Mouse (Mus musculus): Measurements from ENCODE around the gene Uvrag. TPM values are rescaled to one million over a fixed set of nuclear protein-coding genes. Genes with fewer than 3 reads are reported as not detected.
A peak's percentile ranks its signal among the peaks of the same experiment; 100 is the strongest.

Gene Uvrag
- polyA plus RNA-seq, 1 experiment = 11.5 TPM

- Histone ChIP-seq H3K27ac (replicated peaks; ENCODE audit: low read depth, low read length) (no peak overlapping the region), H3K4me3 (ENCODE audit: insufficient read depth, low read depth, low read length) (peak overlapping the region; percentile 52; the same call in 1 of the 2 replicates), H3K4me1 (ENCODE audit: control insufficient read depth, insufficient read depth, insufficient read length, low read length) (peaks cover 2% of the 10 kb centered on the region; the same call in 1 of the 2 replicates)
Observed at GRCm38 (mm10) chr7:99172898-99173297, 32.0 kb upstream of the Uvrag start.

GRCm38 (mm10) chr7:99171730-99172463 is 31.0 kb upstream of the Uvrag start:
- Histone ChIP-seq H3K27ac (replicated peaks; ENCODE audit: low read depth, low read length) (no peak overlapping the region), H3K4me1 (ENCODE audit: control insufficient read depth, insufficient read depth, insufficient read length, low read length) (peaks cover 2% of the 10 kb centered on the region; the same call in 1 of the 2 replicates), H3K4me3 (ENCODE audit: insufficient read depth, low read depth, low read length) (no peak overlapping the region)

DNA sequence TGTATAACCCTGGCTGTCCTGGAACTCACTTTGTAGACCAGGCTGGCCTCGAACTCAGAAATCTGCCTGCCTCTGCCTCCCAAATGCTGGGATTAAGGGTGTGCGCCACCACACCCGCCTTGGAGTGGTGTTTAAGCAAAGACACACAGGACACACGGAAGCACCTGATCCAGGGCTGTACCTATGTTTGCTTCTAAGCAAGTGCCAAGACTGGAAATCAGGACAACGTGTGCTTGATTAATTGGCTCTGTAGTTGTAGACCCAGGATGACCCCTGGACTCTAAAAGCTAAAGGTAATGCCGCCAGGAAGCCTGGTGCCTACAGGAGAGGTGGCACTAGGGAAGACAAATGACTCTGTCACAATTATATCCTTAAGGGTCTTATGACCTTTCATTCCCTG is 29.6 kb upstream of the Uvrag start:
- Histone ChIP-seq H3K4me3 (ENCODE audit: insufficient read depth, low read depth, low read length) (no peak overlapping the region), H3K27ac (replicated peaks; ENCODE audit: low read depth, low read length) (no peak overlapping the region), H3K4me1 (ENCODE audit: control insufficient read depth, insufficient read depth, insufficient read length, low read length) (peaks cover 2% of the 10 kb centered on the region; the same call in 1 of the 2 replicates)

DNA sequence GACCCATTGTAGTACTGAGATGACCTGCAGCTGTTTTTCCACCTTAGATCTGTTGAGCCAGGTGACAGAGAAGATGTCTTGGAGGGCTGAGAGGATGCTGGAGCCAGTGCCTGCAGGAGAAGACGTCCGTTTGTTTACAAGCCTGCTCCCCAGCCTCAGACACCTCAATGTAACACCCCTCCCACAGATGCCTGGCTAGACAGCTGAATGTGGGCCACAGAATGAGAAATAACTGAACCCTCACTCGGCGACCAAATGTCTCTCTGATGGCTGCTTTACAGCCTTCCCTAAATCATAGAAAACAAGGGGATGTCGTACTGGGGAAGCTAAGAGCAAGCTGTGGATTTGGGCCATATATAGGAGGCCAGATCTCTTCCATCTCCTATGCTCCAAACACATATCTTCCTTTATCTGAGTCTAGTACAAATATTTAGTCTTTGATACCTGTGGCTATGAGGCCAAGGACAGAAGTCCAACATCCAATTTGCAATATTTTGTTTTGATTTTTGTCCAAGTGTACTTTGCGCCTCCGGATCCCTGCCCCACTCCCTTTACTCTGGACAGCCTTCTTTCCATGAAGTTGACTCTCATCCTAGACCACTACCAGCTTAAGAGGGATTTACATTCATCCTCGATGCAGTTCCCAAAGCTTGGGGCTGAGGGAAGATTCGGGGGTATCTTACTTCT is 28.9 kb upstream of the Uvrag start:
- peaks cover 2% of the 10 kb centered on the region; the same call in 1 of the 2 replicates for H3K4me1 ChIP-seq (ENCODE audit: control insufficient read depth, insufficient read depth, insufficient read length, low read length)
- no peak overlapping the region for H3K4me3 ChIP-seq (ENCODE audit: insufficient read depth, low read depth, low read length)
- no peak overlapping the region for H3K27ac ChIP-seq (replicated peaks; ENCODE audit: low read depth, low read length)

GRCm38 (mm10) chr7:99168756-99169155 is 27.8 kb upstream of the Uvrag start:
- Histone ChIP-seq H3K4me3 (ENCODE audit: insufficient read depth, low read depth, low read length) (no peak overlapping the region), H3K27ac (replicated peaks; ENCODE audit: low read depth, low read length) (no peak overlapping the region), H3K4me1 (ENCODE audit: control insufficient read depth, insufficient read depth, insufficient read length, low read length) (peaks cover 2% of the 10 kb centered on the region; the same call in 1 of the 2 replicates)

DNA sequence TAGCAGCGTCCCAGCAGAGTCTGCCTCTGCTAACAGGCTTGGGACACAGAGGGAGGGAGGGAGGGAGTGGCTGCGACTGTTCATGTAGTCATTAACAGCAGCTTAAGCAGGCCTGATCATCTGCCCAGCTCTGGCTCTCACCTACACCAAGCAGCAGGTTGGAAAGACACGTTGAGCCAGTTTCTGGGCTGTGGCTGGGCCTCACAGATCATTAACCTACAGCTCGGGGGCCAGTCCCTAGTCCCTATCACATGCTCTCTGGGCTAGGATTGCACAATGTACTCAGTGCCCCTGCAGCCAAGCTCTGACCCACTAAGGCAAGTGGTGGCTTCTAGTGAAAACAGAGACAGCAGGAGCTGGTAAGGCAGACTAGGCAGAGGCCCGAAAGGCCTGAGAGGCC is 27.0 kb upstream of the Uvrag start:
- H3K4me1 ChIP-seq (ENCODE audit: control insufficient read depth, insufficient read depth, insufficient read length, low read length) = no peaks in the 10 kb centered on the region; the same call in 1 of the 2 replicates
- H3K4me3 ChIP-seq (ENCODE audit: insufficient read depth, low read depth, low read length) = no peak overlapping the region
- 0 out of 2 replicates have a peak overlapping the region, but pooled peaks have one; percentile 14 for H3K27ac ChIP-seq (replicated peaks; ENCODE audit: low read depth, low read length)

DNA sequence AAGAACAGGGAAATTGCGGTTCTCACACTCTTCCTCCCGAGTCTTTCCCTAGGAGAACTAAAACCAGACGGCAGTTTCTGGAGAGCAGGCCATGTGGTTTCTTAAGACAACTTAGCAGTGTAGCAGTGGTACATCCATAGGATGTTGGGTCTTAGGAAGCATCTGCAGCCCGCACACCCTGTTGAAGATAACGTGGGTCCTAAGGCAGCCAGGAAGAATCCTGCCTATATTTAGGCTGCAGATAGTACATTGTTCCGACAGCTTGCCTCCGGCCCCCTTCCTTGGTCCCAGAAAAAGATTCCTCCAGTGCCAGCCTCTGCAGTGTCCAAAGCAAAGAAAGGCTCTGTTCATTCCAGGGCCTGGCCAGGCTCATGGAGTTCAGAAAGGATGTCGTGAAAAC is 25.2 kb upstream of the Uvrag start:
- Histone ChIP-seq H3K4me3 (ENCODE audit: insufficient read depth, low read depth, low read length) (no peak overlapping the region), H3K27ac (replicated peaks; ENCODE audit: low read depth, low read length) (no peak overlapping the region), H3K4me1 (ENCODE audit: control insufficient read depth, insufficient read depth, insufficient read length, low read length) (peaks cover 2% of the 10 kb centered on the region; the same call in 1 of the 2 replicates)

DNA sequence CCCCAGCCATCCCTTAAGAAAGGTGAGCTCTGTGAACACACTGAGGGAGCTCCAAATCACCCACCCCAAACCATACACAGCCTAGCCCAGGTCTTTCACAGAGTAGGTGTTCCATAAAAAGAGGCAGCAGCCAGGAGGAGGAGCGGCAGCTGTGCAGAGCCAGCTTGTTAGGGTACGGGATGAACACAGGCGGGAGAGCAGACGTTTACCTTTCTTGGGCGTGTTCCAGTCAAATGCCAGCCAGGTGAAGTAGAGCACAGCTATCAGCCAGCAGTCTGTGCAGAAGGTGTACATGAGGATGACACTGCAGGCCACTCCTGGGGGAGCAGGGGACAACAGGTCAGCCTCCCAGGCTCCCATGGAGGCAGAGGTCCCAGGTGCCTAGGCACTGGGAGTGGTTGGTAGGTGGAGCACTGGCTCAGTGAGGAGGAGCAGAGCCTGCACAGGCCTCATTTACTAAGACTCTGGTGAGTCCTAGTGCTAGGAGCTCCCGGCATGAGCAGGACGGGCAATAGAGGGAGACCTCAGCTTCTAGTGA is 24.0 kb upstream of the Uvrag start:
- Histone ChIP-seq H3K4me3 (ENCODE audit: insufficient read depth, low read depth, low read length) (no peak overlapping the region), H3K4me1 (ENCODE audit: control insufficient read depth, insufficient read depth, insufficient read length, low read length) (peaks cover 5% of the 10 kb centered on the region; the same call in 1 of the 2 replicates), H3K27ac (replicated peaks; ENCODE audit: low read depth, low read length) (no peak overlapping the region)

DNA sequence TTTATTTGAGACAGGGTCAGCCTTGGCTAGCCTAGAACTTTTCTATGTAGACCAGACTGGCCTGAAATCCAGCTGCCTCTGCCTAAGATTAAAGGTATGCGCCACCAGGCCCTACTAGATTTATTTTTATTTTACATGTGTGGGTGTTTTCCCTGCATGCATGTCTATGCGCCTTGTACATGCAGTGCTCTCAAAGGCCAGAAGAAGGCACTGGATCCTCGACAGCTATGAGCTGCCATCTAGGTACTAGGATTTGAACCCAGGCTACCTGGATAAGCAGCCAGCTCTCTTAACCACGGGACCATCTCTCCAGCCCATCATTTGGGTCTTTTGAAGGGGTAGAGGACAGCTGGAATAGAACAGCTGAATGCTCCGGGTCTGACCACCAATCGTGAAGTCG is 21.5 kb upstream of the Uvrag start:
- peaks cover 5% of the 10 kb centered on the region; the same call in 1 of the 2 replicates for H3K4me1 ChIP-seq (ENCODE audit: control insufficient read depth, insufficient read depth, insufficient read length, low read length)
- H3K27ac ChIP-seq (replicated peaks; ENCODE audit: low read depth, low read length) = peak overlapping the region; percentile 69; the same call in 1 of the 2 replicates
- H3K4me3 ChIP-seq (ENCODE audit: insufficient read depth, low read depth, low read length) = no peak overlapping the region

GRCm38 (mm10) chr7:99161961-99162360 is 21.0 kb upstream of the Uvrag start:
- Histone ChIP-seq H3K27ac (replicated peaks; ENCODE audit: low read depth, low read length) (peak overlapping the region; percentile 69), H3K4me3 (ENCODE audit: insufficient read depth, low read depth, low read length) (no peak overlapping the region), H3K4me1 (ENCODE audit: control insufficient read depth, insufficient read depth, insufficient read length, low read length) (peaks cover 5% of the 10 kb centered on the region; the same call in 1 of the 2 replicates)

GRCm38 (mm10) chr7:99161529-99161928 is 20.6 kb upstream of the Uvrag start:
- no peak overlapping the region for H3K4me3 ChIP-seq (ENCODE audit: insufficient read depth, low read depth, low read length)
- peak overlapping the region; percentile 69 for H3K27ac ChIP-seq (replicated peaks; ENCODE audit: low read depth, low read length)
- peaks cover 5% of the 10 kb centered on the region; the same call in 1 of the 2 replicates for H3K4me1 ChIP-seq (ENCODE audit: control insufficient read depth, insufficient read depth, insufficient read length, low read length)

- H3K27ac ChIP-seq (replicated peaks; ENCODE audit: low read depth, low read length) = peak overlapping the region; percentile 55
- H3K4me1 ChIP-seq (ENCODE audit: control insufficient read depth, insufficient read depth, insufficient read length, low read length) = peaks cover 5% of the 10 kb centered on the region; the same call in 1 of the 2 replicates
- H3K4me3 ChIP-seq (ENCODE audit: insufficient read depth, low read depth, low read length) = no peak overlapping the region
Observed at GRCm38 (mm10) chr7:99160995-99161394, 20.1 kb upstream of the Uvrag start.

DNA sequence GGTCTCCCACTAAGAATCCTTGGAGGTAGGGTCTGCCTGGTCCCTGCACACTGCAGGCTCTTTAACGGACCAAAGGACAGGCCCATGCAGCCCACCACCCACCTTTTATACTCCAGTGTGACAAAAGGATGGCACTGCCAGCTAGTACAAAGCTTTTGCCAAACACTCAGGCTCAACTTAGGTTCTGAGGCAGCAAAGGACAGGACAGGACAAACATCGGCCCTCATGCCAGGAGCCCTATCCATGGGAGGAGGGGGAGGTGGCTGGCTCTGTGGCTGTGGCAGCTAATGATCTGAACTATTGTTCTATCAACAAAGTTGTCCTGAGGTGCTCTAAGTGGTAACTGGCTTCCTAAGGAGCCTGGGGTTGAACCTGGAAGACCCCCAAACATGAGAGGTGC is 18.5 kb upstream of the Uvrag start:
- Histone ChIP-seq H3K4me3 (ENCODE audit: insufficient read depth, low read depth, low read length) (no peak overlapping the region), H3K4me1 (ENCODE audit: control insufficient read depth, insufficient read depth, insufficient read length, low read length) (peaks cover 5% of the 10 kb centered on the region; the same call in 1 of the 2 replicates), H3K27ac (replicated peaks; ENCODE audit: low read depth, low read length) (no peak overlapping the region)

DNA sequence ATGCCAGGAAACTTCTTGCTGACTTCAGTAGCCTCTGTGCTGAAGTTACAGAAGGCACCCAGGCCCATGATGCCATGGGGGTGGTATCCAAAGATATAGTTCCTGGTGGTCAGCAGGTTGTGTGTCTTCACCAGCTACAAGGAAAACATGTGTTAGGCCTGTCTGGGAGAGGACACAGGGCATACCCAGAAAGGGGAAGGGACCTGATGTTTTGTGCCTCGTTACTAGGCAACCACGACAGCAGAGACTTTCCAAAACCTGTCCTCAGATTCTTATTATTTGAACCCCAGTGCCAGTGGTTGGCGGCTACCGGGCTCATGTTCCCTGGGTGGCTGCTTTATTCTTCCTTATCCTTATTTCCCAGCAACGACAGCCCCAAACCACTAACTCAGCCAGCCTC is 18.0 kb upstream of the Uvrag start:
- peaks cover 5% of the 10 kb centered on the region; the same call in 1 of the 2 replicates for H3K4me1 ChIP-seq (ENCODE audit: control insufficient read depth, insufficient read depth, insufficient read length, low read length)
- no peak overlapping the region for H3K27ac ChIP-seq (replicated peaks; ENCODE audit: low read depth, low read length)

GRCm38 (mm10) chr7:99158011-99158410 is 17.1 kb upstream of the Uvrag start:
- peaks cover 5% of the 10 kb centered on the region; the same call in 1 of the 2 replicates for H3K4me1 ChIP-seq (ENCODE audit: control insufficient read depth, insufficient read depth, insufficient read length, low read length)
- no peak overlapping the region for H3K4me3 ChIP-seq (ENCODE audit: insufficient read depth, low read depth, low read length)
- H3K27ac ChIP-seq (replicated peaks; ENCODE audit: low read depth, low read length) = 0 out of 2 replicates have a peak overlapping the region, but pooled peaks have one; percentile 5

More for the DNA sequence above, 18.0 kb upstream of the Uvrag start:
- H3K4me3 ChIP-seq (ENCODE audit: insufficient read depth, low read depth, low read length) = no peak overlapping the region

Measured in brown adipose tissue, adult 24 weeks (tissue).